Mouse (Mus musculus) lung, embryonic 14.5 days (tissue): ENCODE measurements around the gene Ell. TPM values are rescaled to one million over a fixed set of nuclear protein-coding genes. Genes with fewer than 3 reads are reported as not detected.
A peak's percentile ranks its signal among the peaks of the same experiment; 100 is the strongest.

ENCODE experiments used
- ATAC-seq: fragments of 200-750 bp; cut with Nextera tagmentation; 2 replicates; pipeline ENCODE4 v1.8.0; 2017; ENCODE audit warnings: mild to moderate bottlenecking, moderate TSS enrichment, moderate library complexity; ENCODE audit not compliant: insufficient read depth
- DNase-seq: peaks from one replicate; pipeline ENCODE4 v3.0.0-alpha.2; 2015
- H3K27ac ChIP-seq: fragments of 300-500 bp; sonication (generic); 2 replicates; pipeline ENCODE4 v1.5.1; 2014; ENCODE audit warnings: low read depth, mild to moderate bottlenecking, moderate library complexity
- H3K27me3 ChIP-seq: fragments of 300-500 bp; sonication (generic); 2 replicates; pipeline ENCODE4 v1.6.1; 2014; ENCODE audit warnings: low read length, control low read depth; ENCODE audit not compliant: insufficient read depth
- H3K36me3 ChIP-seq: fragments of 300-500 bp; sonication (generic); 2 replicates; pipeline ENCODE4 v1.6.1; 2014; ENCODE audit warnings: control low read depth; ENCODE audit not compliant: insufficient read depth
- H3K4me1 ChIP-seq: fragments of 300-500 bp; sonication (generic); 2 replicates; pipeline ENCODE4 v1.6.1; 2014; ENCODE audit warnings: antibody characterized with exemption, control low read depth; ENCODE audit not compliant: insufficient read depth
- H3K4me2 ChIP-seq: fragments of 300-500 bp; sonication (generic); 2 replicates; pipeline ENCODE4 v1.6.1; 2014; ENCODE audit warnings: mild to moderate bottlenecking
- H3K4me3 ChIP-seq: fragments of 300-500 bp; sonication (generic); 2 replicates; pipeline ENCODE4 v1.5.1; 2014; ENCODE audit warnings: low read depth, low read length
- H3K9ac ChIP-seq: fragments of 300-500 bp; sonication (generic); 2 replicates; pipeline ENCODE4 v1.6.1; 2014
- H3K9me3 ChIP-seq: fragments of 300-500 bp; sonication (generic); 2 replicates; pipeline ENCODE4 v1.6.1; 2016; ENCODE audit warnings: low read depth, low read length, control low read depth
- CTCF ChIP-seq: IDR thresholded peaks from 2 replicates; pipeline ENCODE4 v1.5.1; 2016; ENCODE audit warnings: antibody characterized with exemption, low read depth
- WGBS: fragments of 180-500 bp; shearing (Covaris S2); extraction: QIAGEN DNeasy Blood & Tissue Kit; methylation state at CpG from one replicate; pipeline ENCODE4 v1.1.7; 2014; 5-methylcytosine and 5-hydroxymethylcytosine counted together
- polyA plus RNA-seq: library from polyadenylated mRNA; unstranded; fragments of >200 nt; fragmentation: Nextera tagmentation; extraction: Ambion mirVana; gene quantifications from 2 replicates; pipeline ENCODE4 v1.2.1, GENCODE M21; 2014

The Ell gene
- polyA plus RNA-seq, 1 experiment from 2014 or later, result 20.0 TPM

GRCm38 (mm10) chr8:70547762-70548161, 8.5 kb downstream of the Ell start:
- TF ChIP-seq CTCF, result no peak
- Histone ChIP-seq H3K9me3 (no peaks in the 10 kb centered on the region), H3K4me2 (no peak overlapping the region), H3K36me3 (no peaks in the 10 kb centered on the region; the same call in 1 of the 2 replicates), H3K9ac (no peak overlapping the region), H3K4me1 (no peaks in the 10 kb centered on the region; the same call in 1 of the 2 replicates), H3K27me3 (no peaks in the 10 kb centered on the region), H3K4me3 (no peak overlapping the region), H3K27ac (no peak overlapping the region)
- WGBS, result 81% methylated on average over 6 of the region's 6 CpGs
- no peak for ATAC-seq
- no peak for DNase-seq

GRCm38 (mm10) chr8:70549412-70550184, 10.3 kb downstream of the Ell start:
- H3K9ac ChIP-seq, result no peak overlapping the region
- H3K4me1 ChIP-seq, result peaks cover 3% of the 10 kb centered on the region; the same call in 1 of the 2 replicates
- no peak overlapping the region for H3K27ac ChIP-seq
- ATAC-seq, result no peak
- H3K36me3 ChIP-seq, result no peaks in the 10 kb centered on the region; the same call in 1 of the 2 replicates
- no peaks in the 10 kb centered on the region for H3K9me3 ChIP-seq
- WGBS, result 91% methylated on average over 10 of the region's 10 CpGs
- no peak; the same call in 1 of the 2 replicates for TF ChIP-seq CTCF
- H3K4me2 ChIP-seq, result no peak overlapping the region
- H3K27me3 ChIP-seq, result no peaks in the 10 kb centered on the region
- DNase-seq, result no peak
- H3K4me3 ChIP-seq, result no peak overlapping the region

DNA sequence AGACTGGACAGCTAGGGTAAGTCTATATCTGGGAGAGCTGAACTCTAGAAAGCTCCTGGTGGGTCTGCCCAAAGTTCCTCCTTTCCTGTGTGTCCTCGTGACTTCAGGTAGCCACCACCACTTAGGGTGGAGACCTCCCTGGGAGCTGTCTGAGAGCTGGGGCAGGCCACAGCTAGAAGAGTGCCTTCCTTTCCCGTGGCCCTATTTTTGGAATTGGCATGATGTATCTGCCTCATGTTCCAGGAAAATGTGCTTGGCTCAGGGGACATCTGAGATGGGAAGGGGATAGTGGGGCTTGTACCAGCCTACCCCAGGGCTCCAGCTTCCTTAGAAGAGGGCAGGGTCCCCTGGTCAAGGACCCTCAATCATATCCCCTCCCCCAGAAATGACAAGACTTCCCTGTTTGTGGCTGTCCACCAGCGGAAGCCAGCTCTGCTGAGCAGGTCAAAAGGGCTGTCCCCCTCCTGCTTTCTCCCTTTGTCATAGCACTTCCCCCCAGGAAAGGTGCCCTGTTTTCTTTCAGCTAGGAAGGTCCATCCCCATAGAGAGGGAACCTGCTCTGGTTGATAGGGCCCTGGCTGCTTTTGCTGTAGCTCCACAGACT, 12.4 kb downstream of the Ell start:
- peaks cover 3% of the 10 kb centered on the region; the same call in 1 of the 2 replicates for H3K4me1 ChIP-seq
- no peak overlapping the region for H3K4me2 ChIP-seq
- H3K36me3 ChIP-seq, result no peaks in the 10 kb centered on the region; the same call in 1 of the 2 replicates
- DNase-seq (no peak), ATAC-seq (no peak)
- no peak overlapping the region for H3K9ac ChIP-seq
- no peaks in the 10 kb centered on the region for H3K9me3 ChIP-seq
- WGBS, result 51% methylated on average over 3 of the region's 3 CpGs
- H3K27me3 ChIP-seq, result no peaks in the 10 kb centered on the region
- no peak overlapping the region for H3K4me3 ChIP-seq
- no peak for TF ChIP-seq CTCF
- 0 out of 2 replicates have a peak overlapping the region, but pooled peaks have one; percentile 30 for H3K27ac ChIP-seq

- H3K4me1 ChIP-seq, result peaks cover 3% of the 10 kb centered on the region; the same call in 1 of the 2 replicates
- no peak; the same call in 1 of the 2 replicates for ATAC-seq
- H3K27ac ChIP-seq, result no peak overlapping the region
- no peak overlapping the region for H3K9ac ChIP-seq
- no peak overlapping the region for H3K4me2 ChIP-seq
- WGBS, result 11% methylated on average over 1 of the region's 1 CpGs
- H3K4me3 ChIP-seq, result no peak overlapping the region
- no peak for DNase-seq
- no peak for TF ChIP-seq CTCF
- H3K36me3 ChIP-seq, result no peaks in the 10 kb centered on the region; the same call in 1 of the 2 replicates
- no peaks in the 10 kb centered on the region for H3K27me3 ChIP-seq
- H3K9me3 ChIP-seq, result no peaks in the 10 kb centered on the region
Measured at GRCm38 (mm10) chr8:70552836-70553235, 13.6 kb downstream of the Ell start.

GRCm38 (mm10) chr8:70553740-70554139, 14.5 kb downstream of the Ell start:
- no peak for TF ChIP-seq CTCF

DNA sequence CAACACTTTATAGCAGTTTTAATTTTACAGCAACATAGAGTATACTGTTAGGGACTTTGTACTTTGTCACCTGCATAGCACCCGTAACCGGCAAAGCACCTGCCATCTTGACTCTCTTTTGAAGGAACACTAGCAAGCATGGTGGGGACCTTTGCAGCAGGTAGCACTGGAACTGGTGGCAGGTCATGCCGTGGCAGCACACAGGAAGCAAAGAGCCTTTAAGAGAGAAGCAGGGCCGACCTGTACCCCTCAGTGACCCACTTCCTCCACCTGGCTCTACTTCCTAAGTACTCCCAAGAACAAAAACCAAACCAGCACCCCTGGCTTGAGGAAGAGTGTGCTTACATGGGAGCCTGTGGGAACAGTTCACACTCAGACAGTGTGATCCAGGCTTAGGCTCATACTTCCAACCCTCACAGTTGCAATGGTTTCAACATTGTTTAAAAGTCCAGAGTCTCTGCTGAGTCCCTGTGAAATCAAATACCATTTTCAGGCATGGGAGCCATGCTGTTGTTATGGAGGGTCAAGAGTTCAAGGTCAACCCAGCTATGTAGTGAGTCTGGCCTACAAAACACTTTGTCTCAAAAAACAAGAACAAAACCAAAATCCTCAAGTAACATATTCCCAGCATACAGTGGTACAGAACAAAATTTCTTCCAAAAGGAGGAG, 16.0 kb downstream of the Ell start:
- Histone ChIP-seq H3K36me3 (0 out of 2 replicates have a peak, but pooled peaks cover 2% of the 10 kb centered on the region), H3K4me1 (peaks cover 7% of the 10 kb centered on the region; the same call in 1 of the 2 replicates), H3K4me2 (no peak overlapping the region), H3K9me3 (no peaks in the 10 kb centered on the region), H3K9ac (no peak overlapping the region), H3K27me3 (no peaks in the 10 kb centered on the region), H3K27ac (no peak overlapping the region), H3K4me3 (no peak overlapping the region)
- ATAC-seq (no peak), DNase-seq (no peak)
- TF ChIP-seq CTCF, result no peak
- 86% methylated on average over 4 of the region's 4 CpGs for WGBS

More at GRCm38 (mm10) chr8:70553740-70554139, 14.5 kb downstream of the Ell start:
- ATAC-seq, result no peak
- no peaks in the 10 kb centered on the region; the same call in 1 of the 2 replicates for H3K36me3 ChIP-seq
- no peaks in the 10 kb centered on the region for H3K27me3 ChIP-seq
- H3K4me1 ChIP-seq, result peaks cover 3% of the 10 kb centered on the region; the same call in 1 of the 2 replicates
- H3K27ac ChIP-seq, result no peak overlapping the region
- H3K9ac ChIP-seq, result no peak overlapping the region
- H3K9me3 ChIP-seq, result no peaks in the 10 kb centered on the region
- no peak overlapping the region for H3K4me3 ChIP-seq
- DNase-seq, result peak; percentile 67
- H3K4me2 ChIP-seq, result no peak overlapping the region
